Mouse (Mus musculus): ENCODE results near the gene Slc25a18.

GRCm38 (mm10) chr6:120798905-120799304 lies 25.5 kb downstream of the Slc25a18 start:
- TF ChIP-seq CTCF (IDR thresholded peaks at IDR 0.05; ENCODE audit: low read depth, low read length) (no peak), POLR2A (IDR thresholded peaks at IDR 0.05; ENCODE audit: insufficient read depth, low read length) (no peak)

Data from ES-Bruce4 (cell line).